Mouse (Mus musculus): Measurements from ENCODE around the gene Wdr5b. TPM values are rescaled to one million over a fixed set of nuclear protein-coding genes. Genes with fewer than 3 reads are reported as not detected.
"Not testable (repeated sequence)": the region's sequence is repeated elsewhere in the genome, so short reads cannot be mapped to it uniquely, and the experiment has no call there.

Gene Wdr5b
- total and polyA plus RNA-seq, 2 experiments from 2014 or later: 6.8 to 12.2 TPM

DNA sequence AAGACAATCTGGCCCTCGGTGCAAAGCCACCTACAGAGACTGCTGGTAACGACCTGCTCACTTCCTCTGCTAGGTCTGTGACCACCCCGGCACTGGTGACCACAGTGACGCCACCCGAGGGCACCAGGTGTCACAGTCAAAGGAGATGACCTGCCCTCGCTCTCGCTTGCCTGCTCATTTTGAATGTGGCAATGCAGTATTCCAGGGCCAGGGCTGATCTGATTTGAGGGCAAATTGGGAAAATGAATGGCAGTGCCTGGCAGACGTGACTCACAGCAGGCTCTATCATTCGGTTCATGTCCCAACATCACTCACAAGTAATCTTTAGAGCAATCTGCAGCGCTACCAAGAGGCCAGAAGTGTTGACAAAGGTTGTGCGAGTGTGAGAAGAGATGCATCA, 15.4 kb downstream of the Wdr5b start:
- H3K4me3 ChIP-seq (ENCODE audit: low read depth, low read length): no peak overlapping the region
- no peak overlapping the region for H3K4me2 ChIP-seq (ENCODE audit: low read depth)
- 82% methylated on average over 11 of the region's 11 CpGs for WGBS
- no peak overlapping the region for H3K27ac ChIP-seq (ENCODE audit: low read depth, low read length)
- ATAC-seq: no peak
- no peak overlapping the region for H3K9ac ChIP-seq
- H3K4me1 ChIP-seq (ENCODE audit: insufficient read depth): no peaks in the 10 kb centered on the region
- H3K27me3 ChIP-seq (ENCODE audit: insufficient read depth, low read length): no peaks in the 10 kb centered on the region
- no peak for DNase-seq
- peaks cover 6% of the 10 kb centered on the region for H3K36me3 ChIP-seq (ENCODE audit: insufficient read depth)
- H3K9me3 ChIP-seq (ENCODE audit: low read length): no peaks in the 10 kb centered on the region
- no peak for TF ChIP-seq CTCF (IDR thresholded peaks at IDR 0.05; ENCODE audit: low read depth)

DNA sequence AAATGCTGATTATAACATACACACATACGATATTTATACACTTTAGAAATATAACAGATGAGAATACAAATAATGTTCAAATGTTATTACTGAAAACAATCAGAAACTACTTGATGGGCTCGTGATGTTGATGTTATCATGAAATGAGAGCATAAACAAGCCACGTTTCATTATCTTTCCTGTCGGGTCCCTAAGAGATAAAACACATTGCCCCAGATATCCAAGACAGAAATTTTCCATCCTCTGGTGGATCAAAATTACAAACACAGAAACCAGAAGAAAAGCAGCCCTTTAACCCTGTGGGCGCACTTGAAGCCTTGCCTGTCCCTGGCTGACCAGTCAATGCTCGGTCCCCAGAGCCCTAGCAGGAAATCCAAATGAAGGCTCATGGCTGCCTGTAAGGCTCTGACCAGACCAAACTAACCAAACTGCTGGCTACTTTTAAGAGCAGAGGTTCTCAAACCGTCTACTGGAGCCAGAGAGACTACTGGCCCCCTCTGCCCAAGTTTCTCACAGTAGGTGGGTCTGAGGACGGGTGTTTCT, 17.0 kb downstream of the Wdr5b start:
- no peaks in the 10 kb centered on the region for H3K36me3 ChIP-seq (ENCODE audit: insufficient read depth)
- H3K27me3 ChIP-seq (ENCODE audit: insufficient read depth, low read length): no peaks in the 10 kb centered on the region
- H3K4me2 ChIP-seq (ENCODE audit: low read depth): no peak overlapping the region
- WGBS: 89% methylated on average over 8 of the region's 8 CpGs
- TF ChIP-seq CTCF (IDR thresholded peaks at IDR 0.05; ENCODE audit: low read depth): no peak
- H3K4me1 ChIP-seq (ENCODE audit: insufficient read depth): no peaks in the 10 kb centered on the region
- no peak overlapping the region for H3K4me3 ChIP-seq (ENCODE audit: low read depth, low read length)
- DNase-seq: no peak
- H3K9ac ChIP-seq: no peak overlapping the region
- ATAC-seq: no peak
- no peak overlapping the region for H3K27ac ChIP-seq (ENCODE audit: low read depth, low read length)
- no peaks in the 10 kb centered on the region for H3K9me3 ChIP-seq (ENCODE audit: low read length)

DNA sequence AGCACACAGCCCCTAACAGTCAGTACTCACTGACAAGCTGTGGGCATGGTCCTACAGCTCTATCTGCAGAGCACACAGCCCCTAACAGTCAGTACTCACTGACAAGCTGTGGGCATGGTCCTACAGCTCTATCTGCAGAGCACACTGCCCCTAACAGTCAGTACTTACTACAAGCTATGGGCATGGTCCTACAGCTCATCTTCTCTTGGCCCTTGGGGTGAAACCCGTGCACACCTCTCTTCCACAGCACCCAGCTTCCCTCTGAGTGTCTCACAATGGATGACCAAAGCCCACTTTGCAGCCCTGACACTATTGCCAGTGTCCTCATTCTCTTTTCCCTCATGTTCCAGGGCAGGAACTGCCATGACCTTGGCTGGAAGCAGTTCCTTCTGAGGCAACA, 21.5 kb downstream of the Wdr5b start:
- H3K4me3 ChIP-seq (ENCODE audit: low read depth, low read length); H3K4me1 ChIP-seq (ENCODE audit: insufficient read depth); H3K9ac ChIP-seq; ATAC-seq; H3K36me3 ChIP-seq (ENCODE audit: insufficient read depth); H3K4me2 ChIP-seq (ENCODE audit: low read depth); H3K27me3 ChIP-seq (ENCODE audit: insufficient read depth, low read length); DNase-seq; H3K9me3 ChIP-seq (ENCODE audit: low read length); H3K27ac ChIP-seq (ENCODE audit: low read depth, low read length): not testable (repeated sequence)
- WGBS: 77% methylated on average over 1 of the region's 1 CpGs

DNA sequence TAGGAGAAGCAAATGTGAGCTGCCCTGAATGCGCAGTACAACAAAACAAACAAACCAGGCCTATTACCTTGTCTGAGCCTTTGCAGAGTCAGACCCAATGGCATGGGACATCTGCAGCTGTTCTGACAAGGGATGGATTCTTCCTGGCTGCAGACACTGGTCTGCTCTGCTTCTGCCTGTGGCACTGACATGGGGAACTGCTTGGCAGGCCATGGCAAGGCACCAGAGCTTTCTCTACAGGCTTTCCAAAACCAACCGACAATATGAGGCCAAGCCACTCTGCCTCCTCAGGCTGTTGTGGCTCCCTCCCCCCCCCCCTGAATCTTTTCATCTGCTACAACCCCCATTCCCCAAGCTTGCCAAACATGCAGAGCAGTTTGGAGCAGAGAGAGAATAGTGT, 22.3 kb downstream of the Wdr5b start:
- DNase-seq (no peak), ATAC-seq (peak; percentile 56)
- H3K4me3 ChIP-seq (ENCODE audit: low read depth, low read length): no peak overlapping the region
- TF ChIP-seq CTCF (IDR thresholded peaks at IDR 0.05; ENCODE audit: low read depth): no peak
- no peaks in the 10 kb centered on the region for H3K36me3 ChIP-seq (ENCODE audit: insufficient read depth)
- no peak overlapping the region for H3K4me2 ChIP-seq (ENCODE audit: low read depth)
- no peak overlapping the region for H3K27ac ChIP-seq (ENCODE audit: low read depth, low read length)
- no peaks in the 10 kb centered on the region for H3K4me1 ChIP-seq (ENCODE audit: insufficient read depth)
- 59% methylated on average over 2 of the region's 2 CpGs for WGBS
- no peak overlapping the region for H3K9ac ChIP-seq
- H3K9me3 ChIP-seq (ENCODE audit: low read length): no peaks in the 10 kb centered on the region
- no peaks in the 10 kb centered on the region for H3K27me3 ChIP-seq (ENCODE audit: insufficient read depth, low read length)

DNA sequence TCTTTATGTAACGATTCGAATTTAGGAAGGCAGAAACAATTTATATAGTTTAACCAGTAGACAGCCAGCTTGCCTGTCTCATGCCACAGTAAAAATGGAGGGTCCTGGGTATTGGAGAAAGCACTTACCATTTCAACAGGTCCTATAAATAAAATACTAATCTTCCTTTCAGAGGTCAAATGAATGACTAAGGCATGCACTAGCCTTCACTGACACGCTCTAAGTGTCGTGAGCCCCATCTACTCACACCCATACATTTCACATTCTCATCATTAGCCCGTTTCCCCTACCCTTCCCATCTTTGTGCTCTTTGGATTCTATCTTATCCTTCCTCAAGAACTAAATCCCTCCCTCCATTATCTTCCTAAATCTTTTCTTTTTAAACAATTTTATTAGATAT, 23.9 kb downstream of the Wdr5b start:
- 84% methylated on average over 5 of the region's 5 CpGs for WGBS
- H3K4me1 ChIP-seq (ENCODE audit: insufficient read depth): peaks cover 6% of the 10 kb centered on the region
- TF ChIP-seq CTCF (IDR thresholded peaks at IDR 0.05; ENCODE audit: low read depth): no peak

DNA sequence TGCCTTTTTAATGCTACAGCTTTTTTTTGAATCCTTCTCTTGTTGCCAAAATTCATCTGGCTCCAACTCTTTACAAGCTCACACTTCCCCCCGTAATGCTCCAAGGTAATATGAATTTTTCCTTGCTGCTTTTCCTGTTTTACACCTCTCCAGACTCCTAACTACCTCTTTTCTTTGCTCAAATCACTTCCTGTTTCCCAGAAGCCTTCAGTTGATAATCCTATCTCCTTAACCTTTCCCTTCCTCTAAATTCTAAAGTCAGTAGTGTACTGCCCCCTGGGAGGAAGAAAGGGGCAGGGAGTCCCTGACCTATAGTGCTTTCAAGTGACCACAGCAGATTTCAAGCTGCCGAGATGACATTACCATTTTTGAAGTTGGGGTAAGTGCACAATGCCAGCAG, 26.7 kb downstream of the Wdr5b start:
- H3K4me2 ChIP-seq (ENCODE audit: low read depth): no peak overlapping the region
- no peak overlapping the region for H3K9ac ChIP-seq
- no peaks in the 10 kb centered on the region for H3K27me3 ChIP-seq (ENCODE audit: insufficient read depth, low read length)
- H3K36me3 ChIP-seq (ENCODE audit: insufficient read depth): no peaks in the 10 kb centered on the region
- ATAC-seq (no peak), DNase-seq (no peak)
- no peak overlapping the region for H3K27ac ChIP-seq (ENCODE audit: low read depth, low read length)
- no peaks in the 10 kb centered on the region for H3K9me3 ChIP-seq (ENCODE audit: low read length)
- 68% methylated on average over 2 of the region's 2 CpGs for WGBS
- TF ChIP-seq CTCF (IDR thresholded peaks at IDR 0.05; ENCODE audit: low read depth): no peak
- peaks cover 16% of the 10 kb centered on the region for H3K4me1 ChIP-seq (ENCODE audit: insufficient read depth)
- H3K4me3 ChIP-seq (ENCODE audit: low read depth, low read length): no peak overlapping the region

More for the DNA sequence above, 23.9 kb downstream of the Wdr5b start:
- ATAC-seq (no peak), DNase-seq (no peak)
- H3K27ac ChIP-seq (ENCODE audit: low read depth, low read length): no peak overlapping the region
- no peaks in the 10 kb centered on the region for H3K9me3 ChIP-seq (ENCODE audit: low read length)
- H3K9ac ChIP-seq: no peak overlapping the region
- no peak overlapping the region for H3K4me2 ChIP-seq (ENCODE audit: low read depth)
- no peaks in the 10 kb centered on the region for H3K27me3 ChIP-seq (ENCODE audit: insufficient read depth, low read length)
- no peaks in the 10 kb centered on the region for H3K36me3 ChIP-seq (ENCODE audit: insufficient read depth)
- H3K4me3 ChIP-seq (ENCODE audit: low read depth, low read length): no peak overlapping the region

DNA sequence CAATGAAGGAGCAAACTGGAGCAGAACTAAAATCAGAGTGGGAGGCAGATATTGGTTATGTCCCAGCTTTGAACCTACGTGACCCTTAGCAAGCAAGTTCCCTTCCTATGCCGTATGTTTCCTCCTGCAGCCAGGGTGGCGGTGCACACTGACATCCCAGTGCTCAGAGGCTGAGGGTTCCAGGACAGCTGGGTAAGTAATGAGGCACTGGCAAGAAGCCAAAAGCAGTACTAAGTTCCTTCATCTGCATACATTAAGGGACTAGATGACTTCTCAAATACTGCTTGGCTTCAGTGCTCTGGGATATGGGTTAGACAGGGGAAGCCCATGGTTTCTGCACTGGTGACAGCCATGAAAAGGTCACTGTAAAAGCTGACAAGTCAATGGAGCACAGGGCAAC, 27.4 kb downstream of the Wdr5b start:
- Histone ChIP-seq H3K9me3 (ENCODE audit: low read length) (no peaks in the 10 kb centered on the region), H3K4me2 (ENCODE audit: low read depth) (no peak overlapping the region), H3K4me1 (ENCODE audit: insufficient read depth) (peaks cover 16% of the 10 kb centered on the region), H3K4me3 (ENCODE audit: low read depth, low read length) (no peak overlapping the region), H3K36me3 (ENCODE audit: insufficient read depth) (no peaks in the 10 kb centered on the region), H3K27me3 (ENCODE audit: insufficient read depth, low read length) (no peaks in the 10 kb centered on the region), H3K27ac (ENCODE audit: low read depth, low read length) (no peak overlapping the region), H3K9ac (no peak overlapping the region)
- ATAC-seq: no peak
- no peak for TF ChIP-seq CTCF (IDR thresholded peaks at IDR 0.05; ENCODE audit: low read depth)
- 44% methylated on average over 3 of the region's 3 CpGs for WGBS
- DNase-seq: no peak
